Mouse (Mus musculus) central nervous system, embryonic 14 days (tissue): ENCODE measurements around the gene Abhd8. TPM values are rescaled to one million over a fixed set of nuclear protein-coding genes. Genes with fewer than 3 reads are reported as not detected.

Experiments used
- polyA plus RNA-seq: library from polyadenylated mRNA; depleted of rRNA; stranded (reverse); fragments of >200 nt; gene quantifications from 2 replicates; pipeline ENCODE4 v1.2.3, GENCODE M21; 2012; rRNA removed

Abhd8 gene
- polyA plus RNA-seq, result 122 and 130 TPM in 2 replicates

GRCm38 (mm10) chr8:71463188-71464033 is at the start of gene Abhd8:
Abhd8 (minus strand) TSS chr8:71463655.

GRCm38 (mm10) chr8:71511644-71512043 is 48.2 kb upstream of the Abhd8 start, which contains the start of gene Plvap:
Plvap (minus strand) TSS chr8:71511752.

GRCm38 (mm10) chr8:71487691-71488445 is 24.4 kb upstream of the Abhd8 start, which contains the start of gene Gtpbp3:
Gtpbp3 (plus strand) TSS chr8:71488103.

GRCm38 (mm10) chr8:71485142-71486135 is 22.0 kb upstream of the Abhd8 start, which contains the start of gene Ano8:
Ano8 (minus strand) TSS chr8:71485963.

GRCm38 (mm10) chr8:71468916-71469315 is 5.5 kb upstream of the Abhd8 start, which contains the start of gene Dda1:
Dda1 (plus strand) TSS chr8:71469199.

GRCm38 (mm10) chr8:71464513-71465500 is 1.4 kb upstream of the Abhd8 start, which contains the start of gene Mrpl34:
Mrpl34 (plus strand) TSS chr8:71464959.

Other genes starting within 250 kb of the Abhd8 start
- gene Myo9b, start 190.9 kb downstream of the Abhd8 start, polyA plus RNA-seq, result 41.4 and 45.9 TPM in 2 replicates
- gene Haus8, start 190.7 kb downstream of the Abhd8 start, polyA plus RNA-seq, result 33.0 and 35.3 TPM in 2 replicates
- gene Use1, start 96.8 kb downstream of the Abhd8 start, polyA plus RNA-seq, result 175 and 182 TPM in 2 replicates
- 5.5 and 5.6 TPM in 2 replicates for gene Ocel1, start 92.4 kb downstream of the Abhd8 start, polyA plus RNA-seq
- gene Nr2f6, start 81.7 kb downstream of the Abhd8 start, polyA plus RNA-seq, result 41.8 and 52.9 TPM in 2 replicates
- 9.2 and 11.1 TPM in 2 replicates for gene Ushbp1, start 67.9 kb downstream of the Abhd8 start, polyA plus RNA-seq
- 130 and 141 TPM in 2 replicates for gene Babam1, start 66.8 kb downstream of the Abhd8 start, polyA plus RNA-seq
- gene Ankle1, start 57.6 kb downstream of the Abhd8 start, polyA plus RNA-seq, result 24.8 and 26.3 TPM in 2 replicates
- gene Mrpl34, start 1.3 kb upstream of the Abhd8 start, polyA plus RNA-seq, result 88.1 and 98.9 TPM in 2 replicates
- gene Dda1, start 5.5 kb upstream of the Abhd8 start, polyA plus RNA-seq, result 167 and 174 TPM in 2 replicates
- 123 and 140 TPM in 2 replicates for gene Ano8, start 22.3 kb upstream of the Abhd8 start, polyA plus RNA-seq
- 27.1 and 27.9 TPM in 2 replicates for gene Gtpbp3, start 24.4 kb upstream of the Abhd8 start, polyA plus RNA-seq
- 11.4 and 18.7 TPM in 2 replicates for gene Plvap, start 48.1 kb upstream of the Abhd8 start, polyA plus RNA-seq
- 0.59 and 0.60 TPM in 2 replicates for gene Ccdc194, start 62.1 kb upstream of the Abhd8 start, polyA plus RNA-seq
- 36.4 and 46.8 TPM in 2 replicates for gene Bst2, start 73.8 kb upstream of the Abhd8 start, polyA plus RNA-seq
- 81.1 and 89.0 TPM in 2 replicates for gene Mvb12a, start 79.3 kb upstream of the Abhd8 start, polyA plus RNA-seq
- 0.05 and 0.15 TPM in 2 replicates for gene Tmem221, start 95.2 kb upstream of the Abhd8 start, polyA plus RNA-seq
- gene Nxnl1, start 102.9 kb upstream of the Abhd8 start, polyA plus RNA-seq, result not detected in 2 replicates
- 117 and 122 TPM in 2 replicates for gene Slc27a1, start 105.2 kb upstream of the Abhd8 start, polyA plus RNA-seq
- gene Pgls, start 128.5 kb upstream of the Abhd8 start, polyA plus RNA-seq, result 133 and 140 TPM in 2 replicates
- gene Fam129c, start 134.0 kb upstream of the Abhd8 start, polyA plus RNA-seq, result 9.8 and 10.5 TPM in 2 replicates
- gene Colgalt1, start 147.3 kb upstream of the Abhd8 start, polyA plus RNA-seq, result 134 and 175 TPM in 2 replicates
- 65.1 and 70.6 TPM in 2 replicates for gene Unc13a, start 208.1 kb upstream of the Abhd8 start, polyA plus RNA-seq
- 4.6 and 6.3 TPM in 2 replicates for gene Jak3, start 212.6 kb upstream of the Abhd8 start, polyA plus RNA-seq
- 1.8 and 2.0 TPM in 2 replicates for gene Insl3, start 225.6 kb upstream of the Abhd8 start, polyA plus RNA-seq
- gene B3gnt3, start 238.1 kb upstream of the Abhd8 start, polyA plus RNA-seq, result 0.51 and 0.57 TPM in 2 replicates